Mouse (Mus musculus): ENCODE results near the gene Nans.

GRCm38 (mm10) chr4:46497286-46497892 lies 8.3 kb downstream of the Nans start:
- peak; percentile 96 for TF ChIP-seq CTCF (IDR thresholded peaks at IDR 0.05; ENCODE audit: low read depth)
- no peak for TF ChIP-seq EP300 (optimal IDR thresholded peaks at IDR 0.05)
